Mouse (Mus musculus) lung, postnatal 0 days (tissue): ENCODE measurements at regions not wholly inside any gene's neighbourhood (a gene's known extent, or its start where the extent isn't known, plus 50 kb on each side); places are given as distances from the start of the nearest gene placed in this dataset.

ENCODE experiments used
- ATAC-seq: fragments of 200-750 bp; cut with Nextera tagmentation; 2 replicates; pipeline ENCODE4 v1.8.0; 2017; ENCODE audit warnings: moderate library complexity
- DNase-seq: peaks from one replicate; pipeline ENCODE4 v3.0.0-alpha.2; 2016; ENCODE audit warnings: low spot score
- H3K27ac ChIP-seq: fragments of 300-500 bp; sonication (generic); 2 replicates; pipeline ENCODE4 v1.5.1; 2014; ENCODE audit warnings: antibody characterized with exemption, mild to moderate bottlenecking, low read length, mixed read lengths
- H3K27me3 ChIP-seq: fragments of 300-500 bp; sonication (generic); replicated peaks from 2 replicates; pipeline ENCODE4 v1.6.1; 2014; ENCODE audit warnings: low read length, mixed read lengths; ENCODE audit not compliant: insufficient read depth
- H3K36me3 ChIP-seq: fragments of 300-500 bp; sonication (generic); 2 replicates; pipeline ENCODE4 v1.6.1; 2014; ENCODE audit warnings: low read length, mixed read lengths; ENCODE audit not compliant: insufficient read depth
- H3K4me1 ChIP-seq: fragments of 300-500 bp; sonication (generic); 2 replicates; pipeline ENCODE4 v1.6.1; 2014; ENCODE audit warnings: antibody characterized with exemption, low read depth, low read length, mixed read lengths; ENCODE audit not compliant: insufficient read depth
- H3K4me2 ChIP-seq: fragments of 300-500 bp; sonication (generic); replicated peaks from 2 replicates; pipeline ENCODE4 v1.6.1; 2014; ENCODE audit warnings: low read depth, mild to moderate bottlenecking, low read length, moderate library complexity, mixed read lengths
- H3K4me3 ChIP-seq: fragments of 300-500 bp; sonication (generic); 2 replicates; pipeline ENCODE4 v1.5.1; 2014; ENCODE audit warnings: low read depth, low read length
- H3K9ac ChIP-seq: fragments of 300-500 bp; sonication (generic); replicated peaks from 2 replicates; pipeline ENCODE4 v1.6.1; 2014; ENCODE audit warnings: low read depth, mild to moderate bottlenecking
- H3K9me3 ChIP-seq: fragments of 300-500 bp; sonication (generic); 2 replicates; pipeline ENCODE4 v1.6.1; 2016; ENCODE audit warnings: low read length, mixed read lengths
- CTCF ChIP-seq: IDR thresholded peaks from 2 replicates; pipeline ENCODE4 v1.5.1; 2016; ENCODE audit warnings: antibody characterized with exemption, mild to moderate bottlenecking
- EP300 ChIP-seq: IDR thresholded peaks from 2 replicates; pipeline ENCODE4 v1.6.1; 2016; ENCODE audit warnings: antibody characterized with exemption, mild to moderate bottlenecking, control low read depth
- WGBS: fragments of 180-500 bp; shearing (Covaris S2); extraction: QIAGEN DNeasy Blood & Tissue Kit; methylation state at CpG from one replicate; pipeline ENCODE4 v1.1.7; 2014; 5-methylcytosine and 5-hydroxymethylcytosine counted together

- H3K4me2 ChIP-seq: no peak overlapping the region
- no peaks in the 10 kb centered on the region for H3K9me3 ChIP-seq
- H3K36me3 ChIP-seq: no peaks in the 10 kb centered on the region
- ATAC-seq (no peak), DNase-seq (no peak)
- WGBS: 74% methylated on average over 2 of the region's 2 CpGs
- no peaks in the 10 kb centered on the region for H3K27me3 ChIP-seq
- no peaks in the 10 kb centered on the region for H3K4me1 ChIP-seq
- H3K4me3 ChIP-seq: no peak overlapping the region
- TF ChIP-seq EP300 (no peak), CTCF (no peak)
- no peak overlapping the region for H3K27ac ChIP-seq
- no peak overlapping the region for H3K9ac ChIP-seq
Measured at GRCm38 (mm10) chr1:57304757-57305156, 72.7 kb upstream of the 1700066M21Rik start.

DNA sequence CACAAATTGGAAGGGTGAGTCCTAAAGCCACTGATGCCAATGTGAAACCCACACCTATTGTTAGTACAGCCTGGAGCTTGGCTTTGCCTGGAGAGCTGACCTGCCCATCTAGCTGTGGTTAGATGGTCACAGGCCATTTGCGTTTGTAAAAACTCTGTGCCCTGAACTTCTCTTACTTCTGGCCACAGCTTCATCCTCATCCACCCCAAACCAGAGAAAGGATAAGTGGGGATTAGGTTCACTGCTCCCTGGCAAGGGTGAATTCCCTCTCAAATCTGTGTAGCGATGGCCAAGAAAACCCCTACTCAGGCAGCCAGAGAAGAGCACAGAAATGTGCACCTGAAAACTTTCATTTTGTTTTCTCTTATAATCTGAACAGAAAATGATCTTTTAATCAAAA is 54.9 kb upstream of the 1700066M21Rik start:
- 90% methylated on average over 2 of the region's 2 CpGs for WGBS
- H3K36me3 ChIP-seq: no peaks in the 10 kb centered on the region
- no peaks in the 10 kb centered on the region for H3K4me1 ChIP-seq
- DNase-seq (no peak), ATAC-seq (no peak)
- no peak overlapping the region for H3K27ac ChIP-seq
- no peaks in the 10 kb centered on the region for H3K27me3 ChIP-seq
- H3K9ac ChIP-seq: no peak overlapping the region
- H3K4me3 ChIP-seq: no peak overlapping the region
- no peaks in the 10 kb centered on the region for H3K9me3 ChIP-seq
- no peak overlapping the region for H3K4me2 ChIP-seq
- no peak for TF ChIP-seq CTCF
- TF ChIP-seq EP300: no peak

DNA sequence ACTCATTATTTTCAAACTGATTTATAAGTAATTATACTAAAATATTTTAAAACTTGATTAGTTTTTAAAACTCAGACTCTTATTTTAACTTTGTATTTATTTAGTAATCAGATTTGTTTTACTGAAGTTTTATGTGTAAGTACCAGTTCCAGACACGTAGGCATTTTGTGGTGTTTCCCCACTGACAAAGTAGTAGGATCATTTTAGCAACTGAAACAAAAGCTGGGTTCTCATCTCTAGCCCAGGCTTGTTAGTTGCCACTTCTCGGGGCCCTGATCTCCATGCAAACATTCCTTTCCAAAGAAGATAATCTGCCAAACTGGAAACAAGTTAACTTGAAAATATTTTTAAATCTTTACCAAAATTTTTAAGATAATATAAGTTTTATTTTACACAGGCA is 54.3 kb upstream of the 1700066M21Rik start:
- 56% methylated on average over 2 of the region's 2 CpGs for WGBS
- Histone ChIP-seq H3K9me3 (no peaks in the 10 kb centered on the region), H3K27ac (no peak overlapping the region), H3K27me3 (no peaks in the 10 kb centered on the region), H3K4me2 (no peak overlapping the region), H3K4me3 (no peak overlapping the region), H3K9ac (no peak overlapping the region), H3K4me1 (no peaks in the 10 kb centered on the region), H3K36me3 (no peaks in the 10 kb centered on the region)
- no peak for TF ChIP-seq CTCF
- TF ChIP-seq EP300: no peak
- ATAC-seq: no peak
- no peak for DNase-seq

DNA sequence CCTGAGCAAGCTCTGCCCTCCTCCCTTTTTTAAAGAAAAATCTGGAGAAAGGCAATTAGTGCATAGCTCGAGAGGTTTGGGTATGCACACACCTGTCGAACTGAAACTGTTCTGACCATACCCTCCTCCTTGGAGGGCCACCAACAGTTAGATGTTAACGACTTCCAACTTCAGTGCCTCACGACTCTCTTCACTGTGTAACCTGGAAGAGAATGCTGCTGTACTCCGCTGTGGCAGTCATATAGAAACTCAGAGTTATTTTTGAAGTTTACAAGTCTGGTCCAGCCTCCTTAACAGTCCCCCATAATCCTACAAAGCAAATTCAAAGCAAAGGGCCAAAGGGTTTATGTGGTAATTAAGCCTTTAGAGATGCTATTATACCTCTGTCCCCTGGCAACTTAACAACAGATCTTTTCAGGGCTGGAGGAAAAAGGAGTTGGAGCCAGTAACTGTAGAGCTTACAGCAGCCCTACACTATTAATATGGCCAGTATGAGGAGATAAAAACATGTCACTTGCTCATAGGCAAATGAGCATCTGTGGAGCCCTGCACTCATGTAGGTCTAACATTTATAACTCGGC is 51.7 kb upstream of the 1700066M21Rik start:
- Histone ChIP-seq H3K36me3 (no peaks in the 10 kb centered on the region), H3K9ac (no peak overlapping the region), H3K9me3 (no peaks in the 10 kb centered on the region), H3K27me3 (no peaks in the 10 kb centered on the region), H3K4me3 (no peak overlapping the region), H3K4me2 (no peak overlapping the region), H3K4me1 (no peaks in the 10 kb centered on the region), H3K27ac (no peak overlapping the region)
- no peak for ATAC-seq
- TF ChIP-seq CTCF (no peak), EP300 (no peak)
- 66% methylated on average over 6 of the region's 6 CpGs for WGBS
- DNase-seq: no peak
